Mouse (Mus musculus) midbrain, postnatal 0 days (tissue): ENCODE measurements around the gene Lefty1. TPM values are rescaled to one million over a fixed set of nuclear protein-coding genes. Genes with fewer than 3 reads are reported as not detected.

Experiments
- ATAC-seq: fragments of 200-750 bp; cut with Nextera tagmentation; 2 replicates; pipeline ENCODE4 v1.8.0; 2017; ENCODE audit warnings: moderate number of reproducible peaks, mild to moderate bottlenecking, moderate TSS enrichment, moderate library complexity; ENCODE audit not compliant: low FRiP score
- DNase-seq: peaks from one replicate; pipeline ENCODE4 v3.0.0-alpha.2; 2015; ENCODE audit warnings: low spot score
- H3K27ac ChIP-seq: fragments of 300-500 bp; sonication (generic); 2 replicates; pipeline ENCODE4 v1.5.1; 2014; ENCODE audit warnings: low read depth, mild to moderate bottlenecking, low read length, mixed read lengths
- H3K27me3 ChIP-seq: fragments of 300-500 bp; sonication (generic); 2 replicates; pipeline ENCODE4 v1.6.1; 2014; ENCODE audit warnings: low read length, control low read depth, mixed read lengths; ENCODE audit not compliant: insufficient read depth
- H3K36me3 ChIP-seq: fragments of 300-500 bp; sonication (generic); 2 replicates; pipeline ENCODE4 v1.6.1; 2014; ENCODE audit warnings: low read length, control low read depth, mixed read lengths; ENCODE audit not compliant: insufficient read depth
- H3K4me1 ChIP-seq: fragments of 300-500 bp; sonication (generic); 2 replicates; pipeline ENCODE4 v1.6.1; 2014; ENCODE audit warnings: mild to moderate bottlenecking, control low read depth, antibody characterized with exemption, low read length, mixed read lengths; ENCODE audit not compliant: insufficient read depth
- H3K4me2 ChIP-seq: fragments of 300-500 bp; sonication (generic); 2 replicates; pipeline ENCODE4 v1.6.1; 2014; ENCODE audit warnings: low read depth, mild to moderate bottlenecking, low read length, mixed read lengths; ENCODE audit not compliant: poor library complexity, severe bottlenecking
- H3K4me3 ChIP-seq: fragments of 300-500 bp; sonication (generic); 2 replicates; pipeline ENCODE4 v1.5.1; 2014; ENCODE audit warnings: low read depth, mild to moderate bottlenecking, low read length, moderate library complexity
- H3K9ac ChIP-seq: fragments of 300-500 bp; sonication (generic); replicated peaks from 2 replicates; pipeline ENCODE4 v1.6.1; 2014; ENCODE audit warnings: mild to moderate bottlenecking, low read length, moderate library complexity, mixed read lengths; ENCODE audit not compliant: poor library complexity, severe bottlenecking
- H3K9me3 ChIP-seq: fragments of 300-500 bp; sonication (generic); 2 replicates; pipeline ENCODE4 v1.6.1; 2016; ENCODE audit warnings: low read length, control low read depth
- CTCF ChIP-seq: IDR thresholded peaks from 2 replicates; pipeline ENCODE4 v1.5.1; 2016; ENCODE audit warnings: antibody characterized with exemption, mild to moderate bottlenecking
- WGBS: fragments of 180-500 bp; shearing (Covaris S2); extraction: QIAGEN DNeasy Blood & Tissue Kit; methylation state at CpG from one replicate; pipeline ENCODE4 v1.1.7; 2014; 5-methylcytosine and 5-hydroxymethylcytosine counted together
- polyA plus RNA-seq: library from polyadenylated mRNA; unstranded; fragments of >200 nt; fragmentation: Nextera tagmentation; extraction: Ambion mirVana; gene quantifications from 2 replicates; pipeline ENCODE4 v1.2.1, GENCODE M21; 2015
- total RNA-seq: library from RNA; depleted of rRNA; stranded (reverse); fragments of >200 nt; gene quantifications from 2 replicates; pipeline ENCODE4 v1.2.3, GENCODE M21; 2014

The Lefty1 gene
- total and polyA plus RNA-seq, 2 experiments from 2014 or later, result 0.38 to 0.41 TPM

DNA sequence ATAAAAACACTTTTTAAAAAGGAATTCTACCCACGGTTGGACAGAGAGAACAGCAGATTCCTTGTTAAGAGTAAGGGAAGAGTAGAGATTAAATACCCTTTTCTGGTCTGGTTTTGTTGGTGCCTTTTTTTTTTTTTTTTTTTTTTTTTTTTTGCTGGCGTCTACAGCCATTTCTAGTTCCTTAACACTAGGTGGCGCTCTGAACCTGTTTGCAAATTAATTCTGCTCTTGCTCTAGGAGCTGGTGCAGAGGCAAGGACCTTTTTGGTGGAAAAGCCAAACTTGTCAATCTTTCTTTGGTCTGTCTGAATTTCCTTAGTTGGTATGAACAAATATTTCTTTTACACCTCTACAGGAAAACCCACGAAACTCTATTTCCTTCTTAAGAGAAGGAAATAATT lies 33.7 kb upstream of the Lefty1 start:
- peak; percentile 82 for TF ChIP-seq CTCF
- ATAC-seq (no peak), DNase-seq (peak; percentile 80)
- no peak overlapping the region for H3K27ac ChIP-seq
- no peaks in the 10 kb centered on the region for H3K27me3 ChIP-seq
- peaks cover 5% of the 10 kb centered on the region for H3K4me1 ChIP-seq
- H3K9me3 ChIP-seq, result no peaks in the 10 kb centered on the region
- no peak overlapping the region for H3K4me3 ChIP-seq
- no peak overlapping the region for H3K9ac ChIP-seq
- no peak overlapping the region for H3K4me2 ChIP-seq
- peaks cover 4% of the 10 kb centered on the region; the same call in 1 of the 2 replicates for H3K36me3 ChIP-seq
- under 1% methylated on average over 4 of the region's 4 CpGs for WGBS

DNA sequence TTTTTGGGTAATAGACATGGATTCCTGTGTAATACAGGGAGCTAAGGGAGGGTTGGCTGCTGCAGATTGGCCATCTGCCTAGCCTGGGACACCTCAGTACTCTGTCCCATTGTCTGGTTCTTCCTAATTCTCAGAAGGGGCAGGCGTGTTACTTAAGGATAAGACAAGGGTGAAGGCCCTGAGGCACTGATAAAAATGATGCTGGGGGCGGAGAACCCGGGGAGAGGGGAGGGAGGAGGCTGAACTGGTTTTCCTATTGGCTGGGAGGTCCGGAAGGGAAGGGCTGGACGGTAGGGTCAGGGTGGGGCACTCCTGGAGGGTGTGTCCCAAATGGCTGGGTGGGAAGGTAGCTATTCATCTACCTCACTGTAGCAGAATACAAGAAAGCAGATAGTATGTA lies 31.9 kb upstream of the Lefty1 start:
- Histone ChIP-seq H3K4me3 (no peak overlapping the region), H3K27me3 (no peaks in the 10 kb centered on the region), H3K27ac (no peak overlapping the region), H3K4me2 (no peak overlapping the region), H3K9ac (no peak overlapping the region), H3K9me3 (no peaks in the 10 kb centered on the region), H3K36me3 (peaks cover 15% of the 10 kb centered on the region), H3K4me1 (peaks cover 5% of the 10 kb centered on the region)
- TF ChIP-seq CTCF, result no peak
- 39% methylated on average over 5 of the region's 5 CpGs for WGBS
- DNase-seq (no peak), ATAC-seq (no peak)

DNA sequence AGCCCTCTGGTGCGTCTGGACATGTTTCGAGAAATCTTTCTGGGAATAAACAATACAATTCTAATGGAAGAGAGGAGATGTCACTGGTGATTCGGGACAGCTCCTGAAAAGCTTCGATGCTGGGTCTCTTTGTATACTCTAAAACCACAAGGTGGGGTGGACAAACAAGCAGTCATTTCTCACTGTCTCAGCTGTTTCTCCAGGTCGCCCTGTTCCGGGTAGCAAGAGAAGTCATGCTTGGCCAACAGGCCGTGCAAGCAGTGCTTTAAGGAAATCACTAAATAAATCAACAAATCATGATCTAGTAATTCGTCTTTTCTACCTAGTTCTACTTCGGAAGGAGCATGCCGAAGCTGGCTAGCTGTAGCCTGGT lies 31.2 kb upstream of the Lefty1 start:
- no peaks in the 10 kb centered on the region for H3K27me3 ChIP-seq
- TF ChIP-seq CTCF, result no peak
- peak overlapping the region; percentile 89 for H3K4me2 ChIP-seq
- peaks cover 15% of the 10 kb centered on the region for H3K36me3 ChIP-seq
- no peak for ATAC-seq
- WGBS, result 33% methylated on average over 10 of the region's 10 CpGs
- peaks cover 5% of the 10 kb centered on the region for H3K4me1 ChIP-seq
- H3K4me3 ChIP-seq, result peak overlapping the region; percentile 80
- H3K27ac ChIP-seq, result peak overlapping the region; percentile 32; the same call in 1 of the 2 replicates
- DNase-seq, result no peak
- H3K9ac ChIP-seq, result peak overlapping the region; percentile 39; the same call in 1 of the 2 replicates
- no peaks in the 10 kb centered on the region for H3K9me3 ChIP-seq

DNA sequence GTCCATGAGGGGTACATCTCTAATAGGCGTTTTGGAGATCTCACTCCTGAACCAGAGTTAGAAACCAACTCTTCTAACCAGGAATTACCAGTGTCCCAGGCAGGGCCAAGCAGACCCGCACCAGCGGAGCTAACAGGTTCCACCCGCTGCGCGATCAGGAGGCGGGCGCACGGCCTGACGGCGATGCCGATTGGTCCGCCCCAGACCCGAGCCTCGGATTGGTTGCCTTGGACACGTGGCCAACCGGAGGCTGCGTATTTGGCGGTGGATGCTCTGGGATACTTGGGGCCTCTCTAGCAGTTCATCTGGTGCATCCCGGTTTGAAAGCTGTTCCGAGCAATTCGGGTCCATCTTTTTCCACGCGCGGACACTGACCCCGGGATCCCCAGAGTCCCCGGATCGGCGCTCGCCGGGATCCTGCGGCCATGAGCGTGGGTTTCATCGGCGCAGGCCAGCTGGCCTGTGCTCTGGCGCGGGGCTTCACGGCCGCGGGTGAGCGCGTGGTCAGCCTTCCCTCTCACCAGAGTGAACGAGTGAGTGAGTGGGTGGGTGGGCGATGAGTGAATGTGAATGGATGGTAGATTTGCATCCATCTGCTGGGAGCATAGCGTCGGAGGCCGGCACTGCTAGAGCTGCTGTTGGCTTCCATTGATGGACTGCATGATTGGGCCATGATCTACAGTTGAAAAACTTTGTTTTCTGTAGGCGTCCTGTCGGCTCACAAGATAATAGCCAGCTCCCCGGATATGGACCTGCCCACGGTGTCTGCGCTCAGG lies 30.6 kb upstream of the Lefty1 start, which contains the start of gene Pycr2:
Pycr2 (plus strand) TSS at position 255 of the 776 bp plus-strand sequence.
- Histone ChIP-seq H3K4me1 (peaks cover 5% of the 10 kb centered on the region), H3K36me3 (peaks cover 15% of the 10 kb centered on the region), H3K9me3 (no peaks in the 10 kb centered on the region), H3K9ac (peak within 1 kb of the TSS; percentile 80), H3K27ac (peak within 1 kb of the TSS; percentile 87), H3K4me2 (peak within 1 kb of the TSS; percentile 89), H3K27me3 (no peaks in the 10 kb centered on the region), H3K4me3 (peak within 1 kb of the TSS; percentile 80)
- DNase-seq (peak; percentile 95), ATAC-seq (peak; percentile 99)
- no peak for TF ChIP-seq CTCF
- under 1% methylated on average over 52 of the region's 52 CpGs for WGBS

DNA sequence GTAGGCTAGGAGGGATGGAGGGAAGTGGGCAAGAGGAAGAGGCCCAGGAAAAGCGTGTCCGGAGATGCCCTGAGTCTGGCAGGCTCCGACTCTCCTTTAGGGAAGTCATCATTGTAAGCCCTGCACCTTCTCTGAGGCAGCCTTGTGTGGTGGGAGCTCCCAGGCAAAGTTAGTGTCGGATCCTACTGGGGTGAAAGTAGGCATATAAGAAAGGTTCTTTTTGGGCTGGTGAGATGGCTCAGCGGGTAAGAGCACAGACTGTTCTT lies 30.1 kb upstream of the Lefty1 start:
- no peak; the same call in none of the 2 replicates for ATAC-seq

DNA sequence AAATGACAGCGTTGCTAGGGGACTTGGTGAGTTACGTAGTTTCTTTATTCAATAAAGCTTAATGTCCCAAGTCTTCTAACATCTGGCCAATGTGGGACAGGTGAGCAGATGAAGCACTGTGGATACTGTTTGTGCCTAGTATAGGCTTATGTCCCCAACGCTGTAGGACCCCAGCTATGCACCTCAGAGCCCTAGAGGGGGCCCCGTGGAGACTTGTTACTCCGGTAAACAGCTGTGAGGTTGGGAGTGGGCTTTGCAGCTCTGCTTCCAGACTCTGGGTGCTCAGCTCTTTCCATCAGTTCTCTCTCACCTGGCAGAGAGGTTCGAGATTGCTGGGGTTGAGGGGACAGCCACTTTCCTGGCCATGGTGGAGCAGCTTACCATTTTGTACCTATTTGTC lies 29.5 kb upstream of the Lefty1 start:
- no peaks in the 10 kb centered on the region for H3K9me3 ChIP-seq
- no peaks in the 10 kb centered on the region for H3K27me3 ChIP-seq
- H3K27ac ChIP-seq, result no peak overlapping the region
- H3K36me3 ChIP-seq, result peaks cover 15% of the 10 kb centered on the region
- TF ChIP-seq CTCF, result no peak
- H3K4me3 ChIP-seq, result peak overlapping the region; percentile 80
- H3K4me1 ChIP-seq, result peaks cover 5% of the 10 kb centered on the region
- DNase-seq (no peak), ATAC-seq (no peak)
- H3K9ac ChIP-seq, result peak overlapping the region; percentile 80; the same call in 1 of the 2 replicates
- H3K4me2 ChIP-seq, result peak overlapping the region; percentile 89
- WGBS, result 64% methylated on average over 6 of the region's 6 CpGs

More for the DNA sequence above, 30.1 kb upstream of the Lefty1 start:
- peaks cover 5% of the 10 kb centered on the region for H3K4me1 ChIP-seq
- peaks cover 15% of the 10 kb centered on the region for H3K36me3 ChIP-seq
- peak overlapping the region; percentile 80 for H3K4me3 ChIP-seq
- H3K9ac ChIP-seq, result peak overlapping the region; percentile 80
- no peaks in the 10 kb centered on the region for H3K27me3 ChIP-seq
- H3K27ac ChIP-seq, result peak overlapping the region; percentile 87
- DNase-seq, result no peak
- H3K9me3 ChIP-seq, result no peaks in the 10 kb centered on the region
- WGBS, result 5% methylated on average over 5 of the region's 5 CpGs
- no peak for TF ChIP-seq CTCF
- H3K4me2 ChIP-seq, result peak overlapping the region; percentile 89
